Mouse (Mus musculus): Measurements from ENCODE around the gene Sipa1l3. TPM values are rescaled to one million over a fixed set of nuclear protein-coding genes. Genes with fewer than 3 reads are reported as not detected.

Sipa1l3 gene
- polyA plus RNA-seq, 1 experiment from 2014 or later = 4.5 TPM

DNA sequence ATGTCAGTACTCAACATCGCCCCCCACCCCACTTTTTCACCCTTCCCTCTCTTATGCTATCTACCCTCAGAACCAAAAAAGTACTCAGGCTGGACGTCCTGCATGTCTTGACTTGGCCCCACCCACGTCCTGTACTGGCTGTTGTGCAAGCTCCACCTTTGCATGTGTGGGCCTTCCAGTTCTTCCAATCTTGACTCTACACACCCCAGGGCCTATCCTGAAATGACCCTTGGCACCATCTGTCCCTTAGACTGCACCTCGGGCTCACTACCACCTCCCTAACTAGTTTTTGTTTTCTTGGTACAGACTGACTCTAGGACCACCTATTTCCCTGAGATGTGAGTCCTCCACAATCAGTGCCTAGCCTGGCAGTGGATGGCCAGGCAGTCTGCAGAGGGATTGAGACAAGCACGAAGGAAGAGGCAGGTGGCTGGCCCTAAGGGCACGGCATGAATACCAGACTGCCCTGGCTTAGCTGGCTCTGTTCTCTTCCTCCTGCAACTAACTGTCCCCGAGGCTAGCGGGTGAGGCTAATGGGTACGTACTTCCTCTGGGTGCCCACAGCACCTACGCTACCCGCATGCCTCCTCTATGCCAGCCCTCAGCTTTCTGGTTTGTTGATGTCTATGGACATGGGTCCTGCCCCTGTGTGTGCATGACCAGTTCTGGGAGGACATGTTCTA, 71.2 kb downstream of the Sipa1l3 start:
- no peak overlapping the region for H3K4me3 ChIP-seq (ENCODE audit: low read depth, low read length)
- no peaks in the 10 kb centered on the region for H3K27me3 ChIP-seq (ENCODE audit: control insufficient read depth, insufficient read depth, low read length)
- H3K36me3 ChIP-seq (replicated peaks; ENCODE audit: control insufficient read depth, insufficient read depth, low read depth, low read length) = no peaks in the 10 kb centered on the region
- no peaks in the 10 kb centered on the region; the same call in 1 of the 2 replicates for H3K4me1 ChIP-seq (ENCODE audit: control insufficient read depth, insufficient read depth, low read length)
- no peak for DNase-seq (ENCODE audit: low spot score)
- H3K27ac ChIP-seq (replicated peaks; ENCODE audit: low read depth, low read length) = no peak overlapping the region
- ATAC-seq (replicated peaks; ENCODE audit: insufficient number of reproducible peaks, low FRiP score, low TSS enrichment, low read depth) = no peak
- H3K9me3 ChIP-seq (replicated peaks; ENCODE audit: control insufficient read depth, low read length) = no peaks in the 10 kb centered on the region
- no peak overlapping the region for H3K4me2 ChIP-seq (ENCODE audit: low read depth, low read length)
- 87% methylated on average over 11 of the region's 11 CpGs for WGBS
- H3K9ac ChIP-seq (replicated peaks; ENCODE audit: low read length) = no peak overlapping the region

- no peak overlapping the region for H3K27ac ChIP-seq (replicated peaks; ENCODE audit: low read depth, low read length)
- no peaks in the 10 kb centered on the region for H3K9me3 ChIP-seq (replicated peaks; ENCODE audit: control insufficient read depth, low read length)
- no peaks in the 10 kb centered on the region; the same call in 1 of the 2 replicates for H3K4me1 ChIP-seq (ENCODE audit: control insufficient read depth, insufficient read depth, low read length)
- no peak for DNase-seq (ENCODE audit: low spot score)
- H3K36me3 ChIP-seq (replicated peaks; ENCODE audit: control insufficient read depth, insufficient read depth, low read depth, low read length) = no peaks in the 10 kb centered on the region
- no peak overlapping the region for H3K9ac ChIP-seq (replicated peaks; ENCODE audit: low read length)
- ATAC-seq (replicated peaks; ENCODE audit: insufficient number of reproducible peaks, low FRiP score, low TSS enrichment, low read depth) = no peak
- WGBS = 90% methylated on average over 4 of the region's 4 CpGs
- H3K4me2 ChIP-seq (ENCODE audit: low read depth, low read length) = no peak overlapping the region
- H3K27me3 ChIP-seq (ENCODE audit: control insufficient read depth, insufficient read depth, low read length) = no peaks in the 10 kb centered on the region
- no peak overlapping the region for H3K4me3 ChIP-seq (ENCODE audit: low read depth, low read length)
These were observed 72.3 kb downstream of the Sipa1l3 start for GRCm38 (mm10) chr7:29446156-29446555.

DNA sequence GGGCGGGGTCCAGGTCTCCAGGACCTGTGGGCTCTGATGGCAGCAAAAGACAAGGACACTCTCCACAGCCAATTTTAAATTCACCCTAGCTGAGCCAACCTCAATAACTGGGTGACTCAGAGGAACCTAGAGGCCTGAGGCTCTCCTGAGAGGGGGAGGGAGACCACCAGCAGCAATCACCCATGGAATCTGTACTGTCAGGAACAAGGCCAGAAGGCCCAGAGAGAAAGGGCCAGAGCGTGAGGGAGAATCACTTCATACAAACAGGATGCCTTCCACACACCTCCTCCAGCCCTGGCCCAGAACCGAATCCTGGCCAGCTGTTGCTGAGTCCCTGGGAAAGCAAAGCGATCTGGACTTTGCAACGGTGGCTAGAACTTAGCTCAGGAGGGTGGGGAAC, 73.9 kb downstream of the Sipa1l3 start:
- 77% methylated on average over 5 of the region's 5 CpGs for WGBS
- ATAC-seq (replicated peaks; ENCODE audit: insufficient number of reproducible peaks, low FRiP score, low TSS enrichment, low read depth) (no peak), DNase-seq (ENCODE audit: low spot score) (no peak)
- no peaks in the 10 kb centered on the region for H3K9me3 ChIP-seq (replicated peaks; ENCODE audit: control insufficient read depth, low read length)
- no peak overlapping the region for H3K27ac ChIP-seq (replicated peaks; ENCODE audit: low read depth, low read length)
- no peaks in the 10 kb centered on the region for H3K36me3 ChIP-seq (replicated peaks; ENCODE audit: control insufficient read depth, insufficient read depth, low read depth, low read length)
- no peaks in the 10 kb centered on the region; the same call in 1 of the 2 replicates for H3K4me1 ChIP-seq (ENCODE audit: control insufficient read depth, insufficient read depth, low read length)
- no peak overlapping the region for H3K9ac ChIP-seq (replicated peaks; ENCODE audit: low read length)
- H3K4me2 ChIP-seq (ENCODE audit: low read depth, low read length) = no peak overlapping the region
- no peak overlapping the region for H3K4me3 ChIP-seq (ENCODE audit: low read depth, low read length)
- H3K27me3 ChIP-seq (ENCODE audit: control insufficient read depth, insufficient read depth, low read length) = no peaks in the 10 kb centered on the region

DNA sequence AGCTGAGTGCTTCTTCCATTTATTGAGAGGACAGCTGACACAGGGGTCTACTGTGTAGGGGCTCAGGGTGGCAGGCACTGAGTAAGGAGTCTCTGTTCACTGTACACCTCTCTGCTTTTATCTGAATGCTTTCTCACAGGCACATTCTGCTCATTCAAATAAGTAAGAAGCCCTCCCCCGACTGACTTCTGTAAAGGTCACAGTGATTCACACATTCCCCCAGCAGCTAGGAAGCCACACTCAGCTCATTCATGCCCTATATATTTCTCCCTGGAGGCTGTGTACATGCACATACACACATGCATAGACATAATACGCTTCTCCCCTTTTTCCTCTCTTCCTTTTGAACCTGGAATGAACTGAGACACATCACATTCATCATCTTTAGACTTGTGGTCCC, 74.4 kb downstream of the Sipa1l3 start:
- H3K9me3 ChIP-seq (replicated peaks; ENCODE audit: control insufficient read depth, low read length) = no peaks in the 10 kb centered on the region
- 70% methylated on average over 2 of the region's 2 CpGs for WGBS
- no peak overlapping the region for H3K27ac ChIP-seq (replicated peaks; ENCODE audit: low read depth, low read length)
- no peak for DNase-seq (ENCODE audit: low spot score)
- H3K9ac ChIP-seq (replicated peaks; ENCODE audit: low read length) = no peak overlapping the region
- H3K36me3 ChIP-seq (replicated peaks; ENCODE audit: control insufficient read depth, insufficient read depth, low read depth, low read length) = no peaks in the 10 kb centered on the region
- no peaks in the 10 kb centered on the region; the same call in 1 of the 2 replicates for H3K4me1 ChIP-seq (ENCODE audit: control insufficient read depth, insufficient read depth, low read length)
- no peaks in the 10 kb centered on the region for H3K27me3 ChIP-seq (ENCODE audit: control insufficient read depth, insufficient read depth, low read length)
- no peak overlapping the region for H3K4me2 ChIP-seq (ENCODE audit: low read depth, low read length)
- no peak for ATAC-seq (replicated peaks; ENCODE audit: insufficient number of reproducible peaks, low FRiP score, low TSS enrichment, low read depth)
- no peak overlapping the region for H3K4me3 ChIP-seq (ENCODE audit: low read depth, low read length)

- DNase-seq (ENCODE audit: low spot score) (no peak), ATAC-seq (replicated peaks; ENCODE audit: insufficient number of reproducible peaks, low FRiP score, low TSS enrichment, low read depth) (no peak)
- no peak overlapping the region for H3K4me2 ChIP-seq (ENCODE audit: low read depth, low read length)
- H3K27me3 ChIP-seq (ENCODE audit: control insufficient read depth, insufficient read depth, low read length) = no peaks in the 10 kb centered on the region
- no peak overlapping the region for H3K4me3 ChIP-seq (ENCODE audit: low read depth, low read length)
- H3K4me1 ChIP-seq (ENCODE audit: control insufficient read depth, insufficient read depth, low read length) = no peaks in the 10 kb centered on the region
- no peak overlapping the region for H3K9ac ChIP-seq (replicated peaks; ENCODE audit: low read length)
- no peak overlapping the region for H3K27ac ChIP-seq (replicated peaks; ENCODE audit: low read depth, low read length)
- H3K36me3 ChIP-seq (replicated peaks; ENCODE audit: control insufficient read depth, insufficient read depth, low read depth, low read length) = no peaks in the 10 kb centered on the region
- no peaks in the 10 kb centered on the region for H3K9me3 ChIP-seq (replicated peaks; ENCODE audit: control insufficient read depth, low read length)
- WGBS = 74% methylated on average over 9 of the region's 9 CpGs
These were observed 76.6 kb downstream of the Sipa1l3 start for GRCm38 (mm10) chr7:29441793-29442192.

- no peaks in the 10 kb centered on the region for H3K4me1 ChIP-seq (ENCODE audit: control insufficient read depth, insufficient read depth, low read length)
- H3K9ac ChIP-seq (replicated peaks; ENCODE audit: low read length) = no peak overlapping the region
- H3K27ac ChIP-seq (replicated peaks; ENCODE audit: low read depth, low read length) = no peak overlapping the region
- H3K4me3 ChIP-seq (ENCODE audit: low read depth, low read length) = no peak overlapping the region
- H3K27me3 ChIP-seq (ENCODE audit: control insufficient read depth, insufficient read depth, low read length) = no peaks in the 10 kb centered on the region
- no peak for DNase-seq (ENCODE audit: low spot score)
- WGBS = 63% methylated on average over 9 of the region's 9 CpGs
- no peak overlapping the region for H3K4me2 ChIP-seq (ENCODE audit: low read depth, low read length)
- ATAC-seq (replicated peaks; ENCODE audit: insufficient number of reproducible peaks, low FRiP score, low TSS enrichment, low read depth) = no peak
- no peaks in the 10 kb centered on the region for H3K9me3 ChIP-seq (replicated peaks; ENCODE audit: control insufficient read depth, low read length)
- H3K36me3 ChIP-seq (replicated peaks; ENCODE audit: control insufficient read depth, insufficient read depth, low read depth, low read length) = no peaks in the 10 kb centered on the region
These were observed 77.3 kb downstream of the Sipa1l3 start for GRCm38 (mm10) chr7:29441151-29441550.

DNA sequence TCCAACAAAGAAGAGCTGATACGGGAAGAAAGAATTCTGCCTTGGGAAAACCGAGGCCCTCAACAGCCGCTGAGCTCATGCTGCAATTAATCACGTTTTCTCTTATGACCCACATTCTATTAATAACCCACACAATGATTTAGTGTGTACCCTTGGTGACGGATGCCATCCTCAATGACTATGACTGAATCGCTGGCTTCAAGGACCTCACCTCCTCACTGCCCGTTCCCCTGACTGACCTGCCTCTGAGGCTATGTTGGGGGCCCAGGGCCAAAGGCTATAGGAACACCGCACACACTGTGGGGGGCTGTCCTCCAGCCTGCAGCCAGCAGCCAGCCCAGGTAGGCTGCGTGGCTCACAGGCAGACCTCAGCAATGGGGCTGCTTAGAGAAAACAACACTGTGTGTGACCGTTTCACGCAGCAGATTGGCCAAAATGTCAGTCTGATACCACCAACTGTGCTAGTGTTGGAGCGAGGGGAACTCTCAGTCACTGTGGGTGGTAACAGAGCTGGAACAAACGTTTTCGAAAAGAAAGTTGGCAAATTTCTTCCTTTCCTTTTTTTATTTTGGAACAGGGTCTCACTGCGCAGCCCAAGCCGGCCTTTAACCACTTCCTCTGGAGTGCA, 79.7 kb downstream of the Sipa1l3 start:
- no peak overlapping the region for H3K9ac ChIP-seq (replicated peaks; ENCODE audit: low read length)
- no peak for DNase-seq (ENCODE audit: low spot score)
- no peak for ATAC-seq (replicated peaks; ENCODE audit: insufficient number of reproducible peaks, low FRiP score, low TSS enrichment, low read depth)
- no peaks in the 10 kb centered on the region for H3K27me3 ChIP-seq (ENCODE audit: control insufficient read depth, insufficient read depth, low read length)
- no peaks in the 10 kb centered on the region for H3K4me1 ChIP-seq (ENCODE audit: control insufficient read depth, insufficient read depth, low read length)
- H3K36me3 ChIP-seq (replicated peaks; ENCODE audit: control insufficient read depth, insufficient read depth, low read depth, low read length) = no peaks in the 10 kb centered on the region
- H3K27ac ChIP-seq (replicated peaks; ENCODE audit: low read depth, low read length) = no peak overlapping the region
- no peak overlapping the region for H3K4me3 ChIP-seq (ENCODE audit: low read depth, low read length)
- no peak overlapping the region for H3K4me2 ChIP-seq (ENCODE audit: low read depth, low read length)
- WGBS = 89% methylated on average over 16 of the region's 16 CpGs
- H3K9me3 ChIP-seq (replicated peaks; ENCODE audit: control insufficient read depth, low read length) = no peaks in the 10 kb centered on the region

DNA sequence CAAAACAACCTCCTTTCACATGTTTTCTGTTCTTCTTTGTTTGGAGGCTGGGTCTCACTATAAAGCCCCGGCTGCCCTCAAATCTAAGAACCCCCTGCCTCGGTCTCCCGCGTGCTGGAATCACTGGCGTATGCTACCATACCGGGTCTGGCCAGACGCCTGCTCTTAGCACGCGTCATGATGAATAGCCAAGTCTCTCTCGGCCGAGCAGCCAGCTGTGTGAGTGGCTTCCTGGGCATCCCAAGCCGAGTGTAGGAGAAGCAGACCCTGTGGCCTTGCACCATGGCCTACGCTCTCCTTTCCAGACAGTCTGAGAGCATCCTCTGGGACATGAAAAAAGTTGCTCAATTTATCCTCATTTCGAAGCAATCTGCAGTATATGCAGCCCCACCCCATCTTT, 80.2 kb downstream of the Sipa1l3 start:
- Histone ChIP-seq H3K27me3 (ENCODE audit: control insufficient read depth, insufficient read depth, low read length) (no peaks in the 10 kb centered on the region), H3K36me3 (replicated peaks; ENCODE audit: control insufficient read depth, insufficient read depth, low read depth, low read length) (no peaks in the 10 kb centered on the region), H3K4me2 (ENCODE audit: low read depth, low read length) (no peak overlapping the region), H3K9me3 (replicated peaks; ENCODE audit: control insufficient read depth, low read length) (no peaks in the 10 kb centered on the region), H3K4me1 (ENCODE audit: control insufficient read depth, insufficient read depth, low read length) (no peaks in the 10 kb centered on the region), H3K27ac (replicated peaks; ENCODE audit: low read depth, low read length) (no peak overlapping the region), H3K9ac (replicated peaks; ENCODE audit: low read length) (no peak overlapping the region), H3K4me3 (ENCODE audit: low read depth, low read length) (no peak overlapping the region)
- WGBS = 95% methylated on average over 14 of the region's 14 CpGs
- DNase-seq (ENCODE audit: low spot score) = no peak
- no peak for ATAC-seq (replicated peaks; ENCODE audit: insufficient number of reproducible peaks, low FRiP score, low TSS enrichment, low read depth)
